Mouse (Mus musculus): Measurements from ENCODE around the gene Tmem145.
A peak's percentile ranks its signal among the peaks of the same experiment; 100 is the strongest.

The Tmem145 gene

GRCm38 (mm10) chr7:25333596-25334307 is 27.8 kb downstream of the Tmem145 start:
- peak; percentile 82 for DNase-seq

- no peak for DNase-seq
Observed at GRCm38 (mm10) chr7:25334472-25334871, 28.6 kb downstream of the Tmem145 start.

- no peak for DNase-seq
Observed at GRCm38 (mm10) chr7:25339329-25339728, 33.4 kb downstream of the Tmem145 start.

GRCm38 (mm10) chr7:25341000-25341784 is 35.3 kb downstream of the Tmem145 start:
- no peak for DNase-seq

GRCm38 (mm10) chr7:25348861-25349260 is 43.0 kb downstream of the Tmem145 start:
- DNase-seq, result no peak

- DNase-seq, result no peak
Observed at GRCm38 (mm10) chr7:25358721-25359206, 52.9 kb downstream of the Tmem145 start.

GRCm38 (mm10) chr7:25363151-25363550 is 57.2 kb downstream of the Tmem145 start:
- peak; percentile 44 for DNase-seq

GRCm38 (mm10) chr7:25363632-25364031 is 57.7 kb downstream of the Tmem145 start:
- no peak for DNase-seq
